Mouse (Mus musculus): ENCODE data around the gene Chrnb1. TPM values are rescaled to one million over a fixed set of nuclear protein-coding genes. Genes with fewer than 3 reads are reported as not detected.
A peak's percentile ranks its signal among the peaks of the same experiment; 100 is the strongest.

Gene Chrnb1
- total RNA-seq, 1 experiment from 2014 or later: 2.4 TPM

- peak; percentile 42 for DNase-seq
Measured at GRCm38 (mm10) chr11:69804652-69804940, 8.9 kb upstream of the Chrnb1 start.

GRCm38 (mm10) chr11:69803786-69804651 lies 8.3 kb upstream of the Chrnb1 start:
- peak; percentile 90 for DNase-seq

GRCm38 (mm10) chr11:69803328-69803727 lies 7.6 kb upstream of the Chrnb1 start:
- DNase-seq: no peak

- peak; percentile 92 for DNase-seq
Measured at GRCm38 (mm10) chr11:69802648-69803105, 6.9 kb upstream of the Chrnb1 start.

GRCm38 (mm10) chr11:69801379-69801977 lies 5.7 kb upstream of the Chrnb1 start, which contains the start of gene Fgf11:
TSS of gene Fgf11 (minus strand) at chr11:69801857.
- DNase-seq: peak; percentile 20

- DNase-seq: peak; percentile 79
Measured at GRCm38 (mm10) chr11:69800392-69801197, 4.9 kb upstream of the Chrnb1 start.

- DNase-seq: peak; percentile 62
Measured at GRCm38 (mm10) chr11:69800138-69800391, 4.3 kb upstream of the Chrnb1 start.

- DNase-seq: peak; percentile 33
Measured at GRCm38 (mm10) chr11:69799394-69800137, 3.8 kb upstream of the Chrnb1 start.

- no peak for DNase-seq
Measured at GRCm38 (mm10) chr11:69797924-69798323, 2.2 kb upstream of the Chrnb1 start.

GRCm38 (mm10) chr11:69795983-69796435 lies 266 bp upstream of the Chrnb1 start:
- no peak for DNase-seq

GRCm38 (mm10) chr11:69793429-69793828 lies 2.3 kb downstream of the Chrnb1 start:
- no peak for DNase-seq

- DNase-seq: no peak
Measured at GRCm38 (mm10) chr11:69791420-69791819, 4.3 kb downstream of the Chrnb1 start.

GRCm38 (mm10) chr11:69789431-69789830 lies 6.3 kb downstream of the Chrnb1 start:
- peak; percentile 31 for DNase-seq

- DNase-seq: no peak
Measured at GRCm38 (mm10) chr11:69787306-69787705, 8.4 kb downstream of the Chrnb1 start.

GRCm38 (mm10) chr11:69784793-69785272 lies 10.9 kb downstream of the Chrnb1 start:
- DNase-seq: peak; percentile 51

- no peak for DNase-seq
Measured at GRCm38 (mm10) chr11:69781828-69782227, 13.9 kb downstream of the Chrnb1 start.

- no peak for DNase-seq
Measured at GRCm38 (mm10) chr11:69778985-69779384, 16.8 kb downstream of the Chrnb1 start.

- DNase-seq: no peak
Measured at GRCm38 (mm10) chr11:69778258-69778982, 17.3 kb downstream of the Chrnb1 start.

GRCm38 (mm10) chr11:69777504-69778257 lies 18.1 kb downstream of the Chrnb1 start:
- DNase-seq: no peak

GRCm38 (mm10) chr11:69776488-69776887 lies 19.3 kb downstream of the Chrnb1 start:
- DNase-seq: no peak

GRCm38 (mm10) chr11:69775716-69776115 lies 20.0 kb downstream of the Chrnb1 start:
- no peak for DNase-seq
